Mouse (Mus musculus) thymus, adult 2 months (tissue): Measurements from ENCODE around the gene Gm960. TPM values are rescaled to one million over a fixed set of nuclear protein-coding genes. Genes with fewer than 3 reads are reported as not detected.

Experiments used
- DNase-seq: peaks from one replicate; pipeline ENCODE4 v3.0.0; 2021
- H3K27ac ChIP-seq: fragments of 200-500 bp; 2 replicates; pipeline ENCODE4 v1.5.1; 2012; ENCODE audit warnings: low read length, control low read depth; ENCODE audit not compliant: control insufficient read depth, insufficient read depth
- H3K27me3 ChIP-seq: fragments of 200-500 bp; 2 replicates; pipeline ENCODE4 v1.6.1; 2012; ENCODE audit warnings: mild to moderate bottlenecking, low read length, moderate library complexity, mixed read lengths; ENCODE audit not compliant: control insufficient read depth, insufficient read depth
- H3K36me3 ChIP-seq: fragments of 200-500 bp; 2 replicates; pipeline ENCODE4 v1.6.1; 2012; ENCODE audit warnings: mild to moderate bottlenecking, low read length, moderate library complexity; ENCODE audit not compliant: control insufficient read depth, insufficient read depth
- H3K4me1 ChIP-seq: fragments of 200-500 bp; replicated peaks from 2 replicates; pipeline ENCODE4 v1.6.1; 2012; ENCODE audit warnings: low read length; ENCODE audit not compliant: control insufficient read depth, insufficient read depth
- H3K4me3 ChIP-seq: fragments of 200-500 bp; 2 replicates; pipeline ENCODE4 v1.5.1; 2012; ENCODE audit warnings: mild to moderate bottlenecking, low read length, control low read depth, moderate library complexity; ENCODE audit not compliant: control insufficient read depth, insufficient read depth
- CTCF ChIP-seq: fragments of 200-500 bp; IDR thresholded peaks from 2 replicates; pipeline ENCODE4 v1.5.1; 2012; ENCODE audit warnings: mild to moderate bottlenecking, control low read depth, low read length, moderate library complexity, borderline replicate concordance; ENCODE audit not compliant: control insufficient read depth, poor library complexity, insufficient read depth; ENCODE audit errors: extremely low read depth
- POLR2A ChIP-seq: fragments of 200-500 bp; IDR thresholded peaks from 2 replicates; pipeline ENCODE4 v1.6.1; 2012; ENCODE audit warnings: mild to moderate bottlenecking, low read length, control low read depth, moderate library complexity; ENCODE audit not compliant: control insufficient read depth, poor library complexity, insufficient read depth; ENCODE audit errors: extremely low read depth
- WGBS: fragments of 180-500 bp; shearing (Covaris S2); methylation state at CpG from one replicate; pipeline ENCODE4 v1.1.7; 2018; 5-methylcytosine and 5-hydroxymethylcytosine counted together
- polyA plus RNA-seq: library from polyadenylated mRNA; depleted of rRNA; stranded (reverse); fragments of >200 nt; gene quantifications from 2 replicates; pipeline ENCODE4 v1.2.3, GENCODE M21; 2012

The Gm960 gene
- polyA plus RNA-seq, 1 experiment = 0.04 TPM

GRCm38 (mm10) chr19:4743524-4743923 lies 45.1 kb upstream of the Gm960 start:
- Histone ChIP-seq H3K27me3 (no peaks in the 10 kb centered on the region), H3K27ac (no peak overlapping the region), H3K4me3 (no peak overlapping the region), H3K36me3 (no peaks in the 10 kb centered on the region), H3K4me1 (no peaks in the 10 kb centered on the region)
- 49% methylated on average over 5 of the region's 5 CpGs for WGBS
- DNase-seq = peak; percentile 21
- TF ChIP-seq POLR2A (no peak), CTCF (no peak)

GRCm38 (mm10) chr19:4742229-4742628 lies 43.8 kb upstream of the Gm960 start:
- no peak for DNase-seq
- H3K4me3 ChIP-seq = no peak overlapping the region
- H3K27me3 ChIP-seq = no peaks in the 10 kb centered on the region
- TF ChIP-seq POLR2A (no peak), CTCF (no peak)
- H3K4me1 ChIP-seq = no peaks in the 10 kb centered on the region
- 97% methylated on average over 6 of the region's 6 CpGs for WGBS
- no peak overlapping the region for H3K27ac ChIP-seq
- no peaks in the 10 kb centered on the region for H3K36me3 ChIP-seq

- H3K4me3 ChIP-seq = no peak overlapping the region
- no peak overlapping the region for H3K27ac ChIP-seq
- H3K36me3 ChIP-seq = no peaks in the 10 kb centered on the region
- no peaks in the 10 kb centered on the region for H3K27me3 ChIP-seq
- TF ChIP-seq CTCF (no peak), POLR2A (no peak)
- H3K4me1 ChIP-seq = no peaks in the 10 kb centered on the region
- DNase-seq = no peak
- 93% methylated on average over 10 of the region's 10 CpGs for WGBS
These were observed 43.0 kb upstream of the Gm960 start for GRCm38 (mm10) chr19:4741482-4741881.

- Histone ChIP-seq H3K27ac (no peak overlapping the region), H3K4me3 (no peak overlapping the region), H3K4me1 (no peaks in the 10 kb centered on the region), H3K36me3 (no peaks in the 10 kb centered on the region), H3K27me3 (no peaks in the 10 kb centered on the region)
- TF ChIP-seq POLR2A (no peak), CTCF (no peak)
- WGBS = 90% methylated on average over 5 of the region's 5 CpGs
- no peak for DNase-seq
These were observed 41.3 kb upstream of the Gm960 start for GRCm38 (mm10) chr19:4739762-4740161.

GRCm38 (mm10) chr19:4739053-4739452 lies 40.6 kb upstream of the Gm960 start:
- DNase-seq = no peak
- no peaks in the 10 kb centered on the region for H3K27me3 ChIP-seq
- no peak overlapping the region for H3K4me3 ChIP-seq
- WGBS = 97% methylated on average over 11 of the region's 11 CpGs
- H3K27ac ChIP-seq = no peak overlapping the region
- H3K36me3 ChIP-seq = no peaks in the 10 kb centered on the region
- no peak for TF ChIP-seq POLR2A
- TF ChIP-seq CTCF = no peak
- H3K4me1 ChIP-seq = no peaks in the 10 kb centered on the region

GRCm38 (mm10) chr19:4737866-4738265 lies 39.4 kb upstream of the Gm960 start:
- DNase-seq = no peak
- no peaks in the 10 kb centered on the region for H3K27me3 ChIP-seq
- 75% methylated on average over 13 of the region's 13 CpGs for WGBS
- TF ChIP-seq CTCF (no peak), POLR2A (no peak)
- H3K4me1 ChIP-seq = no peaks in the 10 kb centered on the region
- H3K27ac ChIP-seq = no peak overlapping the region
- no peak overlapping the region for H3K4me3 ChIP-seq
- H3K36me3 ChIP-seq = no peaks in the 10 kb centered on the region

- 81% methylated on average over 3 of the region's 3 CpGs for WGBS
These were observed 34.6 kb upstream of the Gm960 start for GRCm38 (mm10) chr19:4733052-4733451.

GRCm38 (mm10) chr19:4729186-4729585 lies 30.7 kb upstream of the Gm960 start:
- TF ChIP-seq POLR2A = no peak
- no peak for TF ChIP-seq CTCF
- 93% methylated on average over 9 of the region's 9 CpGs for WGBS

More at GRCm38 (mm10) chr19:4733052-4733451, 34.6 kb upstream of the Gm960 start:
- Histone ChIP-seq H3K4me3 (no peak overlapping the region), H3K4me1 (no peaks in the 10 kb centered on the region), H3K27me3 (no peaks in the 10 kb centered on the region), H3K27ac (no peak overlapping the region), H3K36me3 (no peaks in the 10 kb centered on the region)
- TF ChIP-seq CTCF (no peak), POLR2A (no peak)
- DNase-seq = no peak

More at GRCm38 (mm10) chr19:4729186-4729585, 30.7 kb upstream of the Gm960 start:
- Histone ChIP-seq H3K27me3 (no peaks in the 10 kb centered on the region), H3K4me3 (no peak overlapping the region), H3K27ac (no peak overlapping the region), H3K36me3 (no peaks in the 10 kb centered on the region), H3K4me1 (no peaks in the 10 kb centered on the region)
- no peak for DNase-seq
